Mouse (Mus musculus) CH12.LX (cell line): ENCODE results near the gene Mlxip. TPM values are rescaled to one million over a fixed set of nuclear protein-coding genes. Genes with fewer than 3 reads are reported as not detected.
A peak's percentile ranks its signal among the peaks of the same experiment; 100 is the strongest.

Experiments
- DNase-seq: peaks from one replicate; pipeline ENCODE4 v3.0.0-alpha.2; 2013; ENCODE audit errors: extremely low read depth
- H3K27ac ChIP-seq: 2 replicates; pipeline ENCODE4 v1.5.1; 2012; ENCODE audit warnings: low read depth, mild to moderate bottlenecking, control low read depth, moderate library complexity; ENCODE audit not compliant: insufficient read depth
- H3K27me3 ChIP-seq: replicated peaks from 2 replicates; pipeline ENCODE3; 2012; ENCODE audit warnings: inconsistent platforms
- H3K36me3 ChIP-seq, 2 experiments: replicated peaks in 1 of 2; 2 replicates each; pipeline versions ENCODE3 to v1.6.1; 2012; ENCODE audit warnings: inconsistent platforms in 1 of 2, low read length in 1 of 2, mild to moderate bottlenecking in 1 of 2, mixed read lengths in 1 of 2, moderate library complexity in 1 of 2; ENCODE audit not compliant: control insufficient read depth in 1 of 2, insufficient read depth in 1 of 2
- H3K4me1 ChIP-seq, 2 experiments: 2 replicates each; pipeline ENCODE4 v1.6.1; 2012; ENCODE audit warnings: inconsistent platforms in 1 of 2, moderate library complexity in 1 of 2; ENCODE audit not compliant: insufficient read depth in 2 of 2, control insufficient read depth in 1 of 2
- H3K4me2 ChIP-seq: 2 replicates; pipeline ENCODE4 v1.6.1; 2012; ENCODE audit warnings: low read depth, mild to moderate bottlenecking, control low read depth; ENCODE audit not compliant: poor library complexity, insufficient read depth, severe bottlenecking
- H3K4me3 ChIP-seq, 3 experiments: fragments of 150-350 bp in 1 of 3; sonication (generic) in 1 of 3; replicated peaks in 1 of 3; 2 replicates each; pipeline versions ENCODE3 to v1.5.1; 2011 to 2012; ENCODE audit warnings: low read depth in 2 of 3, low read length in 2 of 3, mild to moderate bottlenecking in 2 of 3, moderate library complexity in 2 of 3, control low read depth in 1 of 3, improper control_type of control experiment in 1 of 3, inconsistent platforms in 1 of 3, mixed read lengths in 1 of 3; ENCODE audit not compliant: poor library complexity in 1 of 3
- H3K79me2 ChIP-seq: replicated peaks from 2 replicates; pipeline ENCODE4 v1.6.1; 2012; ENCODE audit warnings: mild to moderate bottlenecking, moderate library complexity; ENCODE audit not compliant: control insufficient read depth, poor library complexity, insufficient read depth, severe bottlenecking; ENCODE audit errors: extremely low read depth
- H3K9ac ChIP-seq: 2 replicates; pipeline ENCODE4 v1.6.1; 2012; ENCODE audit warnings: low read depth, mild to moderate bottlenecking, control low read depth, moderate library complexity; ENCODE audit not compliant: insufficient read depth
- H3K9me3 ChIP-seq: replicated peaks from 2 replicates; pipeline ENCODE3; 2012; ENCODE audit warnings: low read length, inconsistent platforms, mixed read lengths
- BHLHE40 ChIP-seq: IDR thresholded peaks from 2 replicates; pipeline ENCODE4 v1.6.1; 2011; ENCODE audit warnings: mild to moderate bottlenecking, low read depth, low read length, improper control_type of control experiment
- CHD1 ChIP-seq: IDR thresholded peaks from 2 replicates; pipeline ENCODE4 v1.6.1; 2012; ENCODE audit warnings: low read depth, low read length, improper control_type of control experiment, inconsistent platforms
- CHD2 ChIP-seq: IDR thresholded peaks from 2 replicates; pipeline ENCODE4 v1.6.1; 2011; ENCODE audit warnings: low read length, improper control_type of control experiment
- CTCF ChIP-seq, 2 experiments: IDR thresholded peaks in 1 of 2; conservative IDR thresholded peaks in 1 of 2; 2 replicates each; pipeline ENCODE4 v1.5.1; 2011 to 2012; ENCODE audit warnings: low read depth in 2 of 2, low read length in 2 of 2, improper control_type of control experiment in 1 of 2, inconsistent platforms in 1 of 2, mild to moderate bottlenecking in 1 of 2, moderate library complexity in 1 of 2
- ELF1 ChIP-seq: IDR thresholded peaks from 2 replicates; pipeline ENCODE4 v1.6.1; 2014; ENCODE audit warnings: low read depth, mild to moderate bottlenecking, inconsistent platforms, low read length, improper control_type of control experiment
- EP300 ChIP-seq: IDR thresholded peaks from 2 replicates; pipeline ENCODE4 v1.6.1; 2011; ENCODE audit warnings: low read length, improper control_type of control experiment
- ETS1 ChIP-seq: conservative IDR thresholded peaks from 2 replicates; pipeline ENCODE4 v1.6.1; 2012; ENCODE audit warnings: low read depth, mild to moderate bottlenecking, inconsistent platforms, low read length, improper control_type of control experiment, moderate library complexity
- HCFC1 ChIP-seq: IDR thresholded peaks from 2 replicates; pipeline ENCODE4 v1.6.1; 2012; ENCODE audit warnings: low read depth, mild to moderate bottlenecking, inconsistent platforms, low read length, improper control_type of control experiment
- IRF4 ChIP-seq: IDR thresholded peaks from 2 replicates; pipeline ENCODE4 v1.6.1; 2014; ENCODE audit warnings: low read depth, mild to moderate bottlenecking, inconsistent platforms, low read length, improper control_type of control experiment
- JUN ChIP-seq: IDR thresholded peaks from 2 replicates; pipeline ENCODE4 v1.6.1; 2011; ENCODE audit warnings: low read depth, mild to moderate bottlenecking, low read length, improper control_type of control experiment, moderate library complexity; ENCODE audit not compliant: insufficient read depth
- KAT2A ChIP-seq: IDR thresholded peaks from 2 replicates; pipeline ENCODE4 v1.6.1; 2012; ENCODE audit warnings: low read length, improper control_type of control experiment, inconsistent platforms; ENCODE audit not compliant: insufficient replicate concordance
- MEF2A ChIP-seq: IDR thresholded peaks from 2 replicates; pipeline ENCODE4 v1.6.1; 2014; ENCODE audit warnings: low read depth, mild to moderate bottlenecking, inconsistent platforms, low read length, improper control_type of control experiment, borderline replicate concordance
- POLR2A ChIP-seq: IDR thresholded peaks from 2 replicates; pipeline ENCODE4 v1.6.1; 2011; ENCODE audit warnings: low read depth, mild to moderate bottlenecking, improper control_type of control experiment, low read length
- RAD21 ChIP-seq: IDR thresholded peaks from 2 replicates; pipeline ENCODE4 v1.6.1; 2011; ENCODE audit warnings: low read depth, mild to moderate bottlenecking, low read length, improper control_type of control experiment, moderate library complexity
- RCOR1 ChIP-seq: conservative IDR thresholded peaks from 2 replicates; pipeline ENCODE4 v1.6.1; 2012; ENCODE audit warnings: low read depth, mild to moderate bottlenecking, inconsistent platforms, low read length, improper control_type of control experiment
- SIN3A ChIP-seq: IDR thresholded peaks from 2 replicates; pipeline ENCODE4 v1.6.1; 2012; ENCODE audit warnings: low read length, improper control_type of control experiment, inconsistent platforms
- USF1 ChIP-seq: IDR thresholded peaks from 2 replicates; pipeline ENCODE4 v1.6.1; 2014; ENCODE audit warnings: low read depth, mild to moderate bottlenecking, inconsistent platforms, low read length, improper control_type of control experiment
- ZNF384 ChIP-seq: IDR thresholded peaks from 2 replicates; pipeline ENCODE4 v1.6.1; 2012; ENCODE audit warnings: low read depth, low read length, improper control_type of control experiment, inconsistent platforms
- dilution Hi-C: fragments of 300-500 bp; cut with MboI; formaldehyde crosslinking; loops from 2 replicates; pipeline ENCODE4 v1.14.3; 2020; ENCODE audit warnings: low sequenced_read_pairs; ENCODE audit not compliant: extremely low pct_unique_long_range_greater_than_20kb, extremely low pct_ligation_motif_present
- in situ Hi-C: fragments of 300-500 bp; cut with MboI; formaldehyde crosslinking; loops from 3 replicates; pipeline ENCODE4 v1.14.3; 2019; ENCODE audit warnings: low sequenced_read_pairs, low pct_ligation_motif_present, low pct_unique_long_range_greater_than_20kb, mixed read lengths
- polyA plus RNA-seq: library from polyadenylated mRNA; unstranded; fragments of >175 nt; gene quantifications from 2 replicates; pipeline ENCODE4 v1.2.1, GENCODE M21; 2012; ENCODE audit warnings: low read depth; ENCODE audit not compliant: insufficient read length
- total RNA-seq, 2 experiments: library from RNA; depleted of rRNA; stranded (reverse); fragments of 300-350 nt in 1 of 2; fragments of >200 nt in 1 of 2; gene quantifications; 2 replicates each; pipeline ENCODE4 v1.2.3; 2012 to 2014

Mlxip gene
- total and polyA plus RNA-seq, 3 experiments: 4.3 to 17.9 (median 7.4) TPM

GRCm38 (mm10) chr5:123461420-123461819, 66.8 kb downstream of the Mlxip start:
- Histone ChIP-seq H3K4me1 (peaks cover 6 to 18% of the 10 kb centered on the region in 2 experiments), H3K27ac (no peak overlapping the region), H3K4me2 (no peak overlapping the region), H3K79me2 (no peaks in the 10 kb centered on the region), H3K27me3 (no peaks in the 10 kb centered on the region), H3K4me3 (no peak overlapping the region), H3K36me3 (peaks cover under 1 to 18% of the 10 kb centered on the region in 2 experiments), H3K9me3 (no peaks in the 10 kb centered on the region), H3K9ac (no peak overlapping the region)
- in situ Hi-C loops (no loop called here), dilution Hi-C loops (no loop called here)
- no peak for TF ChIP-seq BHLHE40
- TF ChIP-seq CTCF (conservative IDR thresholded peaks at IDR 0.05 in 1 of 2, IDR thresholded peaks at IDR 0.05 in 1 of 2; ENCODE audit: low read depth in 2 of 2, low read length in 2 of 2): peak in 1 of 2 experiments; percentile 9; a peak in 1 of 4 replicates
- DNase-seq: no peak

- Histone ChIP-seq H3K27me3 (no peaks in the 10 kb centered on the region), H3K9me3 (no peaks in the 10 kb centered on the region), H3K27ac (no peak overlapping the region), H3K9ac (no peak overlapping the region), H3K36me3 (no peaks in the 10 kb centered on the region), H3K4me3 (no peak overlapping the region), H3K79me2 (no peaks in the 10 kb centered on the region), H3K4me2 (no peak overlapping the region), H3K4me1 (peaks cover 6 to 18% of the 10 kb centered on the region in 2 experiments)
- in situ Hi-C loops (no loop called here), dilution Hi-C loops (no loop called here)
- TF ChIP-seq USF1 (no peak), ETS1 (peak; percentile 98)
- DNase-seq: no peak
Measured at GRCm38 (mm10) chr5:123464638-123465037, 70.0 kb downstream of the Mlxip start.

- dilution Hi-C loops (no loop called here), in situ Hi-C loops (no loop called here)
- peak overlapping the region; percentile 11 to 39 (median 31) for H3K4me3 ChIP-seq
- 0 out of 2 replicates have a peak, but pooled peaks have one; percentile 12 for TF ChIP-seq KAT2A
- TF ChIP-seq SIN3A: no peak
- TF ChIP-seq ZNF384: peak; percentile 37; the same call in 1 of the 2 replicates
- TF ChIP-seq IRF4: peak; percentile 53; the same call in 1 of the 2 replicates
- peak; percentile 58 for TF ChIP-seq MEF2A
- peak; percentile 62 for TF ChIP-seq ELF1
- TF ChIP-seq CHD1: 0 out of 2 replicates have a peak, but pooled peaks have one; percentile 43
- peak; percentile 20 for TF ChIP-seq EP300
- TF ChIP-seq POLR2A: no peak
- 0 out of 2 replicates have a peak, but pooled peaks have one; percentile 45 for TF ChIP-seq CHD2
- peak; percentile 56 for TF ChIP-seq ETS1
- 0 out of 2 replicates have a peak, but pooled peaks have one; percentile 27 for TF ChIP-seq HCFC1
- no peak for TF ChIP-seq JUN
- TF ChIP-seq RAD21: no peak
- peak; percentile 77; the same call in 1 of the 2 replicates for TF ChIP-seq RCOR1
- peak overlapping the region; percentile 24; the same call in 1 of the 2 replicates for H3K27ac ChIP-seq
- peak overlapping the region; percentile 80 for H3K4me2 ChIP-seq
- peaks cover 5 to 22% of the 10 kb centered on the region in 2 experiments for H3K4me1 ChIP-seq
- DNase-seq: peak; percentile 40
- H3K9ac ChIP-seq: peak overlapping the region; percentile 46
- H3K36me3 ChIP-seq: no peaks in the 10 kb centered on the region
- H3K79me2 ChIP-seq: no peaks in the 10 kb centered on the region
- H3K9me3 ChIP-seq: no peaks in the 10 kb centered on the region
- H3K27me3 ChIP-seq: no peaks in the 10 kb centered on the region
Measured at GRCm38 (mm10) chr5:123470784-123471400, 76.3 kb downstream of the Mlxip start.
